Mouse (Mus musculus) adrenal gland, adult 18-20 months (tissue): ENCODE results near the gene Stx11. TPM values are rescaled to one million over a fixed set of nuclear protein-coding genes. Genes with fewer than 3 reads are reported as not detected.
A peak's percentile ranks its signal among the peaks of the same experiment; 100 is the strongest.

Source experiments
- DNase-seq, 2 experiments: peaks; one replicate each; pipeline ENCODE4 v3.0.0; 2021 to 2022; ENCODE audit warnings: low spot score in 2 of 2
- long read RNA-seq, 2 experiments: library from polyadenylated mRNA; stranded (forward); transcript quantifications; one replicate each; pipeline ENCODE4 v2.0.0; 2021
- total RNA-seq, 2 experiments: library from RNA; stranded (reverse); gene quantifications; 1 replicate in 1 of 2; 2 replicates in 1 of 2; pipeline ENCODE4 v1.2.3; 2021

Gene Stx11
- total RNA-seq = 10 to 100 TPM in 1 of 2 experiments, 1 to 10 TPM in 1; 6.5 to 11.0 TPM
- long read RNA-seq, experiment 1, full-length matches to known transcripts = 5 of 5 reads
- long read RNA-seq, experiment 1, partial matches to known transcripts = 0 of 5 reads
- long read RNA-seq, experiment 1, other reads (novel, unspliced or antisense) = 0 of 5 reads
- long read RNA-seq, experiment 2, full-length matches to known transcripts = 27 of 29 reads
- long read RNA-seq, experiment 2, partial matches to known transcripts = 2 of 29 reads
- long read RNA-seq, experiment 2, other reads (novel, unspliced or antisense) = 0 of 29 reads

- DNase-seq = peak; percentile 70
Observed at GRCm38 (mm10) chr10:12964151-12965075, at the start of gene Stx11. Gene Stx11 (minus strand): TSS chr10:12964298.

- DNase-seq = no peak
Observed at GRCm38 (mm10) chr10:13008737-13009121, 44.6 kb upstream of the Stx11 start.

- DNase-seq = peak; percentile 87
Observed at GRCm38 (mm10) chr10:13007876-13008736, 44.0 kb upstream of the Stx11 start.

- no peak for DNase-seq
Observed at GRCm38 (mm10) chr10:13005043-13005442, 40.9 kb upstream of the Stx11 start, which contains the start of gene Sf3b5. Gene Sf3b5 (plus strand): TSS chr10:13005343.

GRCm38 (mm10) chr10:12996736-12997477, 32.8 kb upstream of the Stx11 start:
- peak; percentile 86 to 88 for DNase-seq

- no peak for DNase-seq
Observed at GRCm38 (mm10) chr10:12993411-12994039, 29.4 kb upstream of the Stx11 start.

- no peak for DNase-seq
Observed at GRCm38 (mm10) chr10:12991953-12992352, 27.9 kb upstream of the Stx11 start.

- no peak for DNase-seq
Observed at GRCm38 (mm10) chr10:12986943-12987342, 22.8 kb upstream of the Stx11 start.

GRCm38 (mm10) chr10:12986485-12986884, 22.4 kb upstream of the Stx11 start:
- DNase-seq = no peak

GRCm38 (mm10) chr10:12985028-12985427, 20.9 kb upstream of the Stx11 start:
- DNase-seq = no peak

GRCm38 (mm10) chr10:12983516-12983915, 19.4 kb upstream of the Stx11 start:
- DNase-seq = no peak

- DNase-seq = no peak
Observed at GRCm38 (mm10) chr10:12981071-12981470, 17.0 kb upstream of the Stx11 start.

- no peak for DNase-seq
Observed at GRCm38 (mm10) chr10:12977787-12978212, 13.7 kb upstream of the Stx11 start.

GRCm38 (mm10) chr10:12976552-12976951, 12.5 kb upstream of the Stx11 start:
- DNase-seq = no peak

- DNase-seq = no peak
Observed at GRCm38 (mm10) chr10:12975957-12976356, 11.9 kb upstream of the Stx11 start.

- no peak for DNase-seq
Observed at GRCm38 (mm10) chr10:12975461-12975860, 11.4 kb upstream of the Stx11 start.

- DNase-seq = no peak
Observed at GRCm38 (mm10) chr10:12974572-12974971, 10.5 kb upstream of the Stx11 start.

- DNase-seq = no peak
Observed at GRCm38 (mm10) chr10:12965669-12966180, 1.6 kb upstream of the Stx11 start.

- no peak for DNase-seq
Observed at GRCm38 (mm10) chr10:12963362-12964147, 543 bp downstream of the Stx11 start.
